Mouse (Mus musculus): ENCODE data around the gene Ccdc87. TPM values are rescaled to one million over a fixed set of nuclear protein-coding genes. Genes with fewer than 3 reads are reported as not detected.

Gene Ccdc87
- 0.41 and 0.74 TPM in 2 replicates for polyA plus RNA-seq (2015; fragmentation: Nextera tagmentation; extraction: Ambion mirVana)

GRCm38 (mm10) chr19:4839149-4839548 lies at the start of gene Ccdc87, which contains the start of gene Ccs:
Ccdc87 (plus strand) TSS chr19:4839366.
Ccs (minus strand) TSS chr19:4839332.
- no peaks in the 10 kb centered on the region for H3K9me3 ChIP-seq
- WGBS = under 1% methylated on average over 25 of the region's 25 CpGs
- ATAC-seq (replicated peaks) = peak; percentile 99
- peaks cover 18% of the 10 kb centered on the region for H3K27me3 ChIP-seq
- H3K27ac ChIP-seq (replicated peaks) = no peak within 1 kb of the TSS
- peak within 1 kb of the TSS; percentile 84 for H3K4me2 ChIP-seq (replicated peaks)
- H3K36me3 ChIP-seq = no peaks in the 10 kb centered on the region
- peaks cover 16% of the 10 kb centered on the region for H3K4me1 ChIP-seq
- peak within 1 kb of the TSS; percentile 47 for H3K4me3 ChIP-seq
- H3K9ac ChIP-seq (replicated peaks) = peak within 1 kb of the TSS; percentile 50

DNA sequence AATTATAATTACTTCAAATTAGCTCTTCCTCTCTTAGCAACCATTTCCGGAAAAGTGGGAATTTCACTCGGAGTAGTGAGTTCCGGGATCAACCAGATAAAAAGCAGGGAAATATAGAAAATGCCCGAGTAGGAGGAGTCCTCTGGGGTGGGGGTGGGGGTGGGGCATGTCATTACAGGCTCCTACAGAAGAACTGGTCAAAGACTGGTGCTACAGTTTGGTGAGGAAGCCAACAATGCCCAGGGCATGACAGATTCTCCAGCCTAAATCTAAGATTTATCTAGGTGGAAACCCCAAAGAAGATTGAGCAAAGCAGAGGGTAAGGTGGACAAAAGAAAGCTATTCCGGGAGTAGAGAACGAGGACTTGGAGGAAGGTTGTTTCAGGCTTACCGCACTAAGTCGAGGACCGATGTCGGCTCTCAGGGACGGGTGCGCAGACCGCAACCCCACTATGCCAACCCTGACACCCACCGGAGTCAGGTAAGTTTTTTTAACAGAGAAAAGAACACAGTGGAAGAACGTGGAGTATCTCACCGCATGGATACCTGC lies 45.8 kb upstream of the Ccdc87 start:
- Histone ChIP-seq H3K36me3 (peaks cover 33% of the 10 kb centered on the region), H3K4me2 (replicated peaks) (peak overlapping the region; percentile 55), H3K27ac (replicated peaks) (peak overlapping the region; percentile 87), H3K9ac (replicated peaks) (peak overlapping the region; percentile 77), H3K4me1 (peaks cover 53% of the 10 kb centered on the region), H3K4me3 (peak overlapping the region; percentile 89), H3K9me3 (no peaks in the 10 kb centered on the region), H3K27me3 (no peaks in the 10 kb centered on the region)
- peak; percentile 12 for ATAC-seq (replicated peaks)
- WGBS = under 1% methylated on average over 16 of the region's 16 CpGs

DNA sequence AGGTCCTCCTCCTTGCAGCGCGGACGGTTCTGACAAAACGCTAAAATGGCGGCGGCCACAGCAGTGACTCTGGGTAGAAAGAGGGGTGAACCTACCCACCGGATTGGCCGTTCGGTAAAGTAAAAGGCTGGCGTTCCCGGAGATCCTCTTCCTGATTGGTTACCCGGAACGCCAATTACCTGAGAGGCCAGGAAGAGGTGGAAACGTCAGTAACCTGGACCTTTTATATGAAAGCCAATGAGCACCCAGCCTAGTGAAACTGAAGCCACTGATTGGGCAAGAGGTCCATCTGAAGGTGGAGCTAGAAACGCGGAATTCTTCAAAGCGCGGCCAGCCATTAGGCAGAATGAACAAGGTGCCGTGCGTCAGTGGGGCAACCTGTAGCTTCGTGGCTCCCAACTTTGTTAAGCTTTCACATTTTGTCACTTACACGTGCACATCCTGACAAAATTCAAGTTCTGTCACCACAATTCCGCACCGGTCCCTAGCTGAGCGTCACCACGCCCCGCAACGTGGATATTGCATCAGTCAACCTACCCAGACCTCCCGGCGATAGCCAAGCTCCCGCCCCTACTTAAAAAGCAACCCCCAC lies 45.2 kb upstream of the Ccdc87 start, which contains the start of gene Rbm4:
Gene Rbm4 (minus strand): TSS at position 71 of the 592 bp plus-strand sequence.
- H3K27me3 ChIP-seq = no peaks in the 10 kb centered on the region

GRCm38 (mm10) chr19:4795929-4796328 lies 43.2 kb upstream of the Ccdc87 start:
- no peak for ATAC-seq (replicated peaks)
- Histone ChIP-seq H3K4me3 (no peak overlapping the region), H3K4me2 (replicated peaks) (no peak overlapping the region), H3K9me3 (no peaks in the 10 kb centered on the region), H3K36me3 (peaks cover 42% of the 10 kb centered on the region), H3K27me3 (no peaks in the 10 kb centered on the region), H3K9ac (replicated peaks) (no peak overlapping the region), H3K27ac (replicated peaks) (no peak overlapping the region), H3K4me1 (peaks cover 30% of the 10 kb centered on the region)
- WGBS = 74% methylated on average over 1 of the region's 1 CpGs

More for the DNA sequence above, 45.2 kb upstream of the Ccdc87 start, which contains the start of gene Rbm4:
- no peaks in the 10 kb centered on the region for H3K9me3 ChIP-seq
- peak within 1 kb of the TSS; percentile 77 for H3K9ac ChIP-seq (replicated peaks)
- peak within 1 kb of the TSS; percentile 89 for H3K4me3 ChIP-seq
- peaks cover 49% of the 10 kb centered on the region for H3K4me1 ChIP-seq
- peak within 1 kb of the TSS; percentile 87 for H3K27ac ChIP-seq (replicated peaks)
- H3K36me3 ChIP-seq = peaks cover 34% of the 10 kb centered on the region
- under 1% methylated on average over 31 of the region's 31 CpGs for WGBS
- peak within 1 kb of the TSS; percentile 88 for H3K4me2 ChIP-seq (replicated peaks)
- peak; percentile 98 for ATAC-seq (replicated peaks)

- H3K4me1 ChIP-seq = peaks cover 13% of the 10 kb centered on the region
- H3K36me3 ChIP-seq = peaks cover 49% of the 10 kb centered on the region
- no peak for ATAC-seq (replicated peaks)
- H3K4me3 ChIP-seq = no peak overlapping the region
- 94% methylated on average over 2 of the region's 2 CpGs for WGBS
- H3K4me2 ChIP-seq (replicated peaks) = no peak overlapping the region
- H3K9ac ChIP-seq (replicated peaks) = no peak overlapping the region
- no peak overlapping the region for H3K27ac ChIP-seq (replicated peaks)
- no peaks in the 10 kb centered on the region for H3K27me3 ChIP-seq
- no peaks in the 10 kb centered on the region for H3K9me3 ChIP-seq
These were observed 41.3 kb upstream of the Ccdc87 start for GRCm38 (mm10) chr19:4797846-4798245.

DNA sequence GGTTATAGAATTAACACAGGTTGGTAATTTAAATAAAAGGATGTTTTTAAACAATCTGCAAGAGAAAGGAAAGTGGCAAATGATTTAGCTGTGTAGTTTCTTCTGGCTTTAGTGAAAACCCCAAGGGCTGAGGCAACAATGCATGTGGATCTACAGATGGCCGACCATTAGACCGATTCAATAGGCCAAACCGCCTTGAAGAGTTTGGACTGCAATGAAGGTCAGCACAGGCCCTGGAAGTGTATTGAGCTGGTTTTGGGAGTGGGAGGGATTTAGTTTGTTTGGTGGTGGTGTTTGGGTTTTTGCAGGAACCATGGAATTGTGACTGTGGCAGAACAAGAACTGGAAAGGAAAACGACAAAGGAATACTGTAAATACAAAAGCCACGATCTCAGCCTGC lies 40.1 kb upstream of the Ccdc87 start:
- no peaks in the 10 kb centered on the region for H3K27me3 ChIP-seq
- no peak overlapping the region for H3K4me2 ChIP-seq (replicated peaks)
- WGBS = 89% methylated on average over 5 of the region's 5 CpGs
- peaks cover 54% of the 10 kb centered on the region for H3K36me3 ChIP-seq
- H3K4me3 ChIP-seq = no peak overlapping the region
- no peak overlapping the region for H3K9ac ChIP-seq (replicated peaks)
- ATAC-seq (replicated peaks) = no peak
- peaks cover 11% of the 10 kb centered on the region for H3K4me1 ChIP-seq
- no peaks in the 10 kb centered on the region for H3K9me3 ChIP-seq
- H3K27ac ChIP-seq (replicated peaks) = no peak overlapping the region

DNA sequence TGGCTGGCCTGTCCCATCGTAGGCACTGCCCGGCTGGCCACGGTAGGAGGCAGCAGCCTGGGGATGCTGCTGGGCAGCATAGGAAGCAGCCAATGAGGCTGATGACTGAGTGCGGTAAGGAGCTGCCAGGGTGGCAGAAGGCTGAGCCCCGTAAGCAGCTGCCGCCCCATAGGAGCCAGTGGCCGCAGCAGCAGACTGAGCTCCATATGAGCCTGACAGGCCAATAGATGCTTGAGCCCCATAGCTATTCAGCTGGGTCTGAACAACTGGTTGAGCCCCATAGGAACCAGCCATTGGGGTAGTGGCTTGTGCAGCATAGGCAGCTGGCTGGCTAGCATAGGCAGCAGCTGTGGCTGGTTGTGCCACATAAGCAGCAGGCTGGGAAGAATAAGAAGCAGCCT lies 36.5 kb upstream of the Ccdc87 start:
- ATAC-seq (replicated peaks) = no peak
- peaks cover 54% of the 10 kb centered on the region for H3K36me3 ChIP-seq
- H3K4me2 ChIP-seq (replicated peaks) = no peak overlapping the region
- whole genome bisulfite sequencing = 94% methylated on average over 7 of the region's 7 CpGs
- H3K9ac ChIP-seq (replicated peaks) = no peak overlapping the region
- no peaks in the 10 kb centered on the region for H3K9me3 ChIP-seq
- H3K4me3 ChIP-seq = no peak overlapping the region
- H3K27ac ChIP-seq (replicated peaks) = no peak overlapping the region
- 0 out of 2 replicates have a peak, but pooled peaks cover 2% of the 10 kb centered on the region for H3K4me1 ChIP-seq
- H3K27me3 ChIP-seq = no peaks in the 10 kb centered on the region

DNA sequence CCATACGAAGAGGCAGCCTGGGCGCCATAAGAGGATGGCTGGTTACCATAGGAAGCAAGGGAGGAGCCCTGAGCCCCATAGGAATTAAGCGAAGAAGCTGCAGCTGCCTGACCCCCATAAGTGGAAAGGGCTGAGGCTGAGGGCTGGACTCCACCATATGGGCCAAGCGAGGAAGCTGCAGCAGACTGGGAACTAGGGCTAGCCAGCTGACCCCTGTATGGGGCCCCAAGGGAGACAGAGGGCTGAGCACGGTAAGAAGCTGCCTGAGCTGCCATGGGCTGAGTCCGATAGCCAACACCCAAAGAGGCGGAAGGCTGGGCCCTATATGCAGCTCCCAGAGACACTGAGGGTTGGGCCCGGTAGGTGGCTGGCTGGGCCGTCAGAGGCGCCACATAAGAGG lies 35.9 kb upstream of the Ccdc87 start:
- ATAC-seq (replicated peaks) = 0 out of 2 replicates have a peak, but pooled peaks have one; percentile 16
- Histone ChIP-seq H3K27me3 (no peaks in the 10 kb centered on the region), H3K9me3 (no peaks in the 10 kb centered on the region), H3K4me3 (no peak overlapping the region), H3K4me2 (replicated peaks) (no peak overlapping the region), H3K27ac (replicated peaks) (no peak overlapping the region), H3K4me1 (peaks cover 7% of the 10 kb centered on the region), H3K9ac (replicated peaks) (no peak overlapping the region), H3K36me3 (peaks cover 49% of the 10 kb centered on the region)
- WGBS = 86% methylated on average over 10 of the region's 10 CpGs

- Histone ChIP-seq H3K4me2 (replicated peaks) (peak overlapping the region; percentile 87), H3K4me3 (peak overlapping the region; percentile 97), H3K27me3 (no peaks in the 10 kb centered on the region), H3K27ac (replicated peaks) (peak overlapping the region; percentile 96), H3K4me1 (peaks cover 32% of the 10 kb centered on the region), H3K9ac (replicated peaks) (peak overlapping the region; percentile 64), H3K36me3 (0 out of 2 replicates have a peak, but pooled peaks cover 3% of the 10 kb centered on the region), H3K9me3 (no peaks in the 10 kb centered on the region)
- no peak for ATAC-seq (replicated peaks)
- under 1% methylated on average over 14 of the region's 14 CpGs for WGBS
These were observed 28.9 kb upstream of the Ccdc87 start for GRCm38 (mm10) chr19:4810309-4810708.

DNA sequence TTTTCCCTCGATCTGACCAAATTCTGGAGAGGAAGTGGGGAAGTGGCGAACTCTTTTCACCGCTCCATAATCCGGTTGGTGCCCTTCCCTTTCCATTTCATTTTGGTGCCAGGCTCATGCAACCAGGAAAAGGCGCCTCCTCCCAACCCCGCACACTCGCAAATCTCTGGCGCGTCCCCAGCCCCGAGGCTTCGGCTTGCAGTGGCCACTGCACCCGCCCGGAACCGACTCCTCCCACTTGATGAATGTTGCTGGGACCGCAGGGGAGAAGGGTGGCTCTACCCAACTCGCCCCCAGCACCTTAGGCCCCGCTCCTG lies 28.5 kb upstream of the Ccdc87 start:
- Histone ChIP-seq H3K9me3 (no peaks in the 10 kb centered on the region), H3K27me3 (no peaks in the 10 kb centered on the region), H3K36me3 (0 out of 2 replicates have a peak, but pooled peaks cover 3% of the 10 kb centered on the region), H3K9ac (replicated peaks) (peak overlapping the region; percentile 64), H3K27ac (replicated peaks) (peak overlapping the region; percentile 96), H3K4me2 (replicated peaks) (peak overlapping the region; percentile 87), H3K4me3 (peak overlapping the region; percentile 97), H3K4me1 (peaks cover 32% of the 10 kb centered on the region)
- no peak for ATAC-seq (replicated peaks)
- 0% methylated on average over 16 of the region's 17 CpGs for WGBS

GRCm38 (mm10) chr19:4811063-4811908 lies 27.9 kb upstream of the Ccdc87 start, which contains the start of the genes Gm21992 and Rbm14:
Gm21992 (minus strand) TSS chr19:4811612.
Rbm14 (minus strand) TSS chr19:4811634.
- Histone ChIP-seq H3K27me3 (no peaks in the 10 kb centered on the region), H3K27ac (replicated peaks) (peak within 1 kb of the TSS; percentile 96), H3K36me3 (0 out of 2 replicates have a peak, but pooled peaks cover 3% of the 10 kb centered on the region), H3K4me2 (replicated peaks) (peak within 1 kb of the TSS; percentile 87), H3K4me3 (peak within 1 kb of the TSS; percentile 97), H3K9ac (replicated peaks) (peak within 1 kb of the TSS; percentile 90), H3K9me3 (no peaks in the 10 kb centered on the region), H3K4me1 (peaks cover 32% of the 10 kb centered on the region)
- ATAC-seq (replicated peaks) = peak; percentile 99
- under 1% methylated on average over 83 of the region's 83 CpGs for WGBS

DNA sequence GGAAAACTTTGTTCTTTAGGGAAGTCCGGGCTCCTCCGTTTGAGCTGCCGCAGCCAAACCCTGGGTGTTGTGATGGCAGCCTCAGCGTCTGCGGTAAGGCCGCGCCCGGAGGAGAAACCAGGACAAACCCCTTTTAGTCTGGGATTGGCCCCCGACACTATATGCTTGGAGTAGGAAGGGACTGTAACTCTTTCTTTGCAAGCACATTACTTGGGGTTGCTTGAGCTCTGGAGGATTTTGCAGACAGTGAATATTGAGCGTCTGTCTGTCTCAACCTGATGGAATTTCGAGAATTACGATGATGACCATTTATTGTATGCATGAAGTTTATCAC lies 27.3 kb upstream of the Ccdc87 start:
- peak overlapping the region; percentile 90 for H3K9ac ChIP-seq (replicated peaks)
- no peaks in the 10 kb centered on the region for H3K9me3 ChIP-seq
- H3K27me3 ChIP-seq = no peaks in the 10 kb centered on the region
- peak; percentile 44; the same call in 1 of the 2 replicates for ATAC-seq (replicated peaks)
- peak overlapping the region; percentile 97 for H3K4me3 ChIP-seq
- peaks cover 32% of the 10 kb centered on the region for H3K4me1 ChIP-seq
- peak overlapping the region; percentile 87 for H3K4me2 ChIP-seq (replicated peaks)
- H3K27ac ChIP-seq (replicated peaks) = peak overlapping the region; percentile 96
- H3K36me3 ChIP-seq = no peaks in the 10 kb centered on the region
- 5% methylated on average over 12 of the region's 12 CpGs for WGBS
